Mouse (Mus musculus): Measurements from ENCODE around the gene Coq2. TPM values are rescaled to one million over a fixed set of nuclear protein-coding genes. Genes with fewer than 3 reads are reported as not detected.

The Coq2 gene
- polyA plus RNA-seq, 1 experiment from 2014 or later = 22.8 TPM

DNA sequence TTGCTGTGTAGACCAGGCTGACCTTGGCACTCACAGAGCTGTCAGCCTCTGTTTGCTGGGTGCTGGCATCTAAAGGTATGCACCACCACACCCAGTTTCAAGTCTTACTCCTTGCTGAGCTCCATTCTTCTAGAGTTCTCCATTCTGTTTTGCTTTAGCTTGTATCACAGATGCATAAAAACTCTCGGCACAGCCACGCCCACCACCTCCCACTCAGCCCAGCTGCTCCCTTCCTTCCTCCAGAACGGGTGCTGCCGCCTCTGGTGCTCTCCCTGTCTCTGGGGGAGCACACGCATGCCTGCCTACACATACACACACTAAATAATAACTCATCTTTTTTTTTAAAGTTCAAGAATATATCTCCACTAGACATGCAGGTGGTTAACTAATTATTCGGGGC is 16.5 kb downstream of the Coq2 start:
- no peak for ATAC-seq (ENCODE audit: insufficient read depth)
- WGBS (ENCODE audit: insufficient replicate concordance) = 60% methylated on average over 6 of the region's 6 CpGs
- Histone ChIP-seq H3K9ac (no peak overlapping the region), H3K4me1 (replicated peaks) (peaks cover 13% of the 10 kb centered on the region; the same call in 1 of the 2 replicates), H3K27ac (replicated peaks) (no peak overlapping the region), H3K9me3 (replicated peaks) (no peaks in the 10 kb centered on the region), H3K4me3 (replicated peaks) (no peak overlapping the region), H3K27me3 (no peaks in the 10 kb centered on the region), H3K4me2 (no peak overlapping the region), H3K36me3 (replicated peaks) (peaks cover 80% of the 10 kb centered on the region)

- H3K27me3 ChIP-seq = no peaks in the 10 kb centered on the region
- H3K27ac ChIP-seq (replicated peaks) = peak overlapping the region; percentile 59
- no peaks in the 10 kb centered on the region for H3K9me3 ChIP-seq (replicated peaks)
- H3K4me3 ChIP-seq (replicated peaks) = no peak overlapping the region
- H3K9ac ChIP-seq = no peak overlapping the region
- WGBS (ENCODE audit: insufficient replicate concordance) = 38% methylated on average over 6 of the region's 6 CpGs
- peaks cover 9% of the 10 kb centered on the region; the same call in 1 of the 2 replicates for H3K4me1 ChIP-seq (replicated peaks)
- H3K4me2 ChIP-seq = no peak overlapping the region
- ATAC-seq (ENCODE audit: insufficient read depth) = peak; percentile 47; the same call in 1 of the 2 replicates
- H3K36me3 ChIP-seq (replicated peaks) = peaks cover 66% of the 10 kb centered on the region
Observed at GRCm38 (mm10) chr5:100656352-100656751, 18.6 kb downstream of the Coq2 start.

DNA sequence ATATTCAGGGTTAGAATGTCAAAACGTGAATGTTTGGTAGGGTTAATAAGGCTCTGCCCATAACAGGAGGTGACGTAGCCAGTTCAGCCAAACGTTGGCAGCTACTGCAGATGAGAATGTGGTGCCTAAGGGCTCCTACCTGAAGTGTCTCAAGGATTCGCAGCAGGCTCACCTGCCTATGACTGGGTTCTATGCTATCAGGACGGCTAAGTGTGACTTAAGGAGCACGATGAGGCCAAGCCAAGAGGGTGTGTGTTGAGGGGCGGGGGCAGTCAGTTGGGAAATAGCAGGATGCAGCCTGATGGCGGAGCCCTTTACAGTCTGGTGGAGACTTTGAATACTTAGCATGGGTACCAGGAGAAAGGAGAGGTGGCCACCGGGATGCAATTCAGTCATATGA is 22.6 kb downstream of the Coq2 start:
- no peaks in the 10 kb centered on the region for H3K9me3 ChIP-seq (replicated peaks)
- no peak overlapping the region for H3K9ac ChIP-seq
- peaks cover 33% of the 10 kb centered on the region for H3K36me3 ChIP-seq (replicated peaks)
- H3K4me3 ChIP-seq (replicated peaks) = no peak overlapping the region
- ATAC-seq (ENCODE audit: insufficient read depth) = no peak
- no peaks in the 10 kb centered on the region for H3K27me3 ChIP-seq
- no peak overlapping the region for H3K27ac ChIP-seq (replicated peaks)
- WGBS (ENCODE audit: insufficient replicate concordance) = 67% methylated on average over 9 of the region's 9 CpGs
- peaks cover 30% of the 10 kb centered on the region for H3K4me1 ChIP-seq (replicated peaks)
- H3K4me2 ChIP-seq = no peak overlapping the region

- Histone ChIP-seq H3K9ac (no peak overlapping the region), H3K9me3 (replicated peaks) (no peaks in the 10 kb centered on the region), H3K27ac (replicated peaks) (no peak overlapping the region), H3K36me3 (replicated peaks) (peaks cover 26% of the 10 kb centered on the region), H3K27me3 (no peaks in the 10 kb centered on the region), H3K4me1 (replicated peaks) (peaks cover 32% of the 10 kb centered on the region), H3K4me2 (no peak overlapping the region), H3K4me3 (replicated peaks) (no peak overlapping the region)
- WGBS (ENCODE audit: insufficient replicate concordance) = 72% methylated on average over 10 of the region's 10 CpGs
- ATAC-seq (ENCODE audit: insufficient read depth) = no peak
Observed at GRCm38 (mm10) chr5:100651486-100651885, 23.5 kb downstream of the Coq2 start.

- Histone ChIP-seq H3K4me2 (no peak overlapping the region), H3K9ac (no peak overlapping the region), H3K27me3 (no peaks in the 10 kb centered on the region), H3K36me3 (replicated peaks) (peaks cover 21% of the 10 kb centered on the region), H3K4me3 (replicated peaks) (no peak overlapping the region), H3K27ac (replicated peaks) (no peak overlapping the region), H3K9me3 (replicated peaks) (no peaks in the 10 kb centered on the region), H3K4me1 (replicated peaks) (peaks cover 32% of the 10 kb centered on the region)
- ATAC-seq (ENCODE audit: insufficient read depth) = no peak
- WGBS (ENCODE audit: insufficient replicate concordance) = 67% methylated on average over 7 of the region's 7 CpGs
Observed at GRCm38 (mm10) chr5:100650969-100651368, 24.0 kb downstream of the Coq2 start.

DNA sequence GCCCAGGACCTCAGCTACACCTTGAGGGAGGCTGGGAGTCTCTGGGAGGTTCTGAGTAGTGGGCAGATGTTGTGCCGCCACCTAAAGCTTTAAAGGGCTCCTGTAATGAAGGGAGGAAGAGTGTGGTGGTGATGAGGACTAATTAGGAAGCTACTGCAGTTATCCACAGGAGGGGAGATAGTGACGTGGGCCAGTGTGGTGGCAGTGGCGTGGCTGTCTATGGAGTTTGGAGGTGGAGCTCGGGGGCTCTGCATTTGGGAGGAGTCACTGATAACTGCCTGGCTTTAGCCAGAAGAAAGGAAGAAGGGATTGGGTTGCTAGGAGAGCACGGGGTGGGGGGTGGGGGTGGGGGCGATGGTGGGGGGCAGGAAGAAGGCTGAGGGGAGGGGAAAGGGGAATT is 26.4 kb downstream of the Coq2 start:
- Histone ChIP-seq H3K9me3 (replicated peaks) (no peaks in the 10 kb centered on the region), H3K27ac (replicated peaks) (no peak overlapping the region), H3K27me3 (no peaks in the 10 kb centered on the region), H3K4me2 (peak overlapping the region; percentile 50), H3K9ac (0 out of 2 replicates have a peak overlapping the region, but pooled peaks have one; percentile 0), H3K4me3 (replicated peaks) (no peak overlapping the region), H3K36me3 (replicated peaks) (no peaks in the 10 kb centered on the region), H3K4me1 (replicated peaks) (peaks cover 52% of the 10 kb centered on the region)
- ATAC-seq (ENCODE audit: insufficient read depth) = no peak
- 21% methylated on average over 6 of the region's 6 CpGs for WGBS (ENCODE audit: insufficient replicate concordance)

GRCm38 (mm10) chr5:100648046-100648445 is 26.9 kb downstream of the Coq2 start:
- Histone ChIP-seq H3K4me2 (peak overlapping the region; percentile 50), H3K27ac (replicated peaks) (peak overlapping the region; percentile 4; the same call in 1 of the 2 replicates), H3K4me3 (replicated peaks) (no peak overlapping the region), H3K27me3 (no peaks in the 10 kb centered on the region), H3K4me1 (replicated peaks) (peaks cover 57% of the 10 kb centered on the region), H3K36me3 (replicated peaks) (no peaks in the 10 kb centered on the region), H3K9me3 (replicated peaks) (no peaks in the 10 kb centered on the region), H3K9ac (0 out of 2 replicates have a peak overlapping the region, but pooled peaks have one; percentile 0)
- no peak for ATAC-seq (ENCODE audit: insufficient read depth)
- 22% methylated on average over 10 of the region's 10 CpGs for WGBS (ENCODE audit: insufficient replicate concordance)

- 77% methylated on average over 4 of the region's 4 CpGs for WGBS (ENCODE audit: insufficient replicate concordance)
- ATAC-seq (ENCODE audit: insufficient read depth) = no peak
- H3K4me2 ChIP-seq = no peak overlapping the region
- H3K27ac ChIP-seq (replicated peaks) = peak overlapping the region; percentile 19; the same call in 1 of the 2 replicates
- no peaks in the 10 kb centered on the region for H3K36me3 ChIP-seq (replicated peaks)
- no peak overlapping the region for H3K4me3 ChIP-seq (replicated peaks)
- H3K9me3 ChIP-seq (replicated peaks) = no peaks in the 10 kb centered on the region
- H3K9ac ChIP-seq = no peak overlapping the region
- H3K27me3 ChIP-seq = no peaks in the 10 kb centered on the region
- peaks cover 68% of the 10 kb centered on the region for H3K4me1 ChIP-seq (replicated peaks)
Observed at GRCm38 (mm10) chr5:100646558-100646957, 28.4 kb downstream of the Coq2 start.

DNA sequence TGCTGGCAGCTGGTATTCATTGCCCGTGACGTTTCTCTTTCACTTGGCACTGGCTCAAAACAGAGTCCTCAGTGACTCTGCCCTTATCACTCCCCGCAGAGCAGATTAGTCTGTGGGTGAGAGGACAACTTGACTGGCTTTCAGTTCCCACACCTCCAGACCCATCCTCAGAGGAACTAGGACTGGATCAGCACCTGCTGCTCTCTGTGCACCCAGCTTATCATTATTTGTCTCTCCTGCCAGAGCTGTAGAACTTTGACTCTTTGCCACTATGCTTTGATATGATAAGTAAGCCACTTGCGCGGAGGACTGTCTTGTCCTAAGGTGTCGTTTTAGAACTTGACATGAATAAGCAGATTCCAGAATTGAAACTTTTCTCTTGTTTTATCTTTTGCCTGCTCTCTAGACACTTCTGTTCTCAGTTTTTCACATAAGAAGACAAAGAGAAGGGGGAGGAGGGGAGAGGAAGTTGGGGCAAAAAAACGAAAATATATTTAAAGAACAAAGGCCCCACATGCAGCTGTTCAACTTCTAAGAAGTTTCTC is 30.9 kb downstream of the Coq2 start:
- peaks cover 78% of the 10 kb centered on the region for H3K4me1 ChIP-seq (replicated peaks)
- ATAC-seq (ENCODE audit: insufficient read depth) = peak; percentile 92
- H3K9ac ChIP-seq = no peak overlapping the region; the same call in 1 of the 2 replicates
- H3K4me3 ChIP-seq (replicated peaks) = peak overlapping the region; percentile 9; the same call in 1 of the 2 replicates
- no peaks in the 10 kb centered on the region for H3K27me3 ChIP-seq
- H3K9me3 ChIP-seq (replicated peaks) = no peaks in the 10 kb centered on the region
- WGBS (ENCODE audit: insufficient replicate concordance) = 6% methylated on average over 7 of the region's 7 CpGs
- H3K27ac ChIP-seq (replicated peaks) = peak overlapping the region; percentile 87
- no peaks in the 10 kb centered on the region for H3K36me3 ChIP-seq (replicated peaks)
- H3K4me2 ChIP-seq = peak overlapping the region; percentile 58

DNA sequence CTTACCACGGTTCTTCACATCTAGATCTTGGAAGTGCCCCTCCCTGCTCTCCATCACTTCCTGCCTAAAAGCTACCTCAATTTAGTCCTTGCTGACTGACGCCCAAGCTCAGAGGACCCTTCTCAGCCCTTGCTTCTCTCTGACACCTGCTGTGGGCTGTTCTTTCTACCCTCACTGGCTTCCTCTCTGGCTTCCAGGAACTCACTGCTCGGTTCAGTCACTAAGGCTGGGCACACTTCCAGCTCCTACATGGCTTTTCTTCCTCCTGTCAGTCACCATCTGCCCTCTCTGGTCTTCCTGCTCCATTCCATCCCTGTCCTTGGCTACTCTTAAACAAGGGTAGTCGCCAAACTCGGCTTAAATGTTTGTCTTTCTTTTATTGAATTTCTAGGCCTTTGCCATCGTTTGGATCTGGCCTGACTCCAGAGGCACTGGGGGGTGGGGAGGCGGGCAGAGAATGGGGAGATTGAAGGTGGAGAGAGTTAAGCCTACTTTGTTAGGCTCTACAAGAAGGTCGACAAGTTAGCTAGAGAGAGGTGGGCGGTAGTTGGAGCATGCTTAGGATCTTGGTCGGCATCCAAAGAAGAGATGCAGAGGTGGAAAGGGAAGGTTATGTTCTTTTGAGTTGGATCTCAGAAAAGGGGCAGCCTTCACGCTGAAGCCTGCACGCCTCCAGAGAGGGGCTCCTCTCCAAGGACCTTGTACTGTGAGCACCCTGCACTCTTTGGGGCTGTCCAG is 31.5 kb downstream of the Coq2 start:
- WGBS (ENCODE audit: insufficient replicate concordance) = 30% methylated on average over 12 of the region's 12 CpGs
- H3K4me3 ChIP-seq (replicated peaks) = peak overlapping the region; percentile 9; the same call in 1 of the 2 replicates
- no peaks in the 10 kb centered on the region for H3K9me3 ChIP-seq (replicated peaks)
- peak overlapping the region; percentile 58 for H3K4me2 ChIP-seq
- H3K9ac ChIP-seq = no peak overlapping the region; the same call in 1 of the 2 replicates
- peak overlapping the region; percentile 87 for H3K27ac ChIP-seq (replicated peaks)
- ATAC-seq (ENCODE audit: insufficient read depth) = no peak
- no peaks in the 10 kb centered on the region for H3K36me3 ChIP-seq (replicated peaks)
- H3K27me3 ChIP-seq = no peaks in the 10 kb centered on the region
- H3K4me1 ChIP-seq (replicated peaks) = peaks cover 77% of the 10 kb centered on the region

DNA sequence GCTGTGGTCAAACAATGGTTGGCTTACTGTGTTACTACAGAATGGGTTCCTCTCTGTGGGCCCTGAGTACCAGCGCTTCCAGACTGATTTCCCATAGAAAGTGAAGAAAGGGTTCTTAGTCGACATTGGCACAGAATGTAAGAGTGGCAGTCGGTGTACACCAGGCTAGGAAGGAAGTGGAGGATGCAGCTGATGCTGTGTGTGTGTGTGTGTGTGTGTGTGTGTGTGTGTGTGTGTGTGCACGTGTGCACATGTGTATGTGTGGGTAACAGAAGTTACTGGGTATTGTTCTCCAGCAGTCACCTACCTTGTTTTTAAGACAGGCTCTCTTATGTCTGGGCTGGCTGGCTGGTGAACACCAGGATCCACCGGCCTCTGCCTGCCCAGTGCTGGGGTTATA is 32.6 kb downstream of the Coq2 start:
- 62% methylated on average over 5 of the region's 5 CpGs for WGBS (ENCODE audit: insufficient replicate concordance)
- peaks cover 77% of the 10 kb centered on the region for H3K4me1 ChIP-seq (replicated peaks)
- H3K4me2 ChIP-seq = no peak overlapping the region
- no peak overlapping the region for H3K4me3 ChIP-seq (replicated peaks)
- no peaks in the 10 kb centered on the region for H3K27me3 ChIP-seq
- H3K27ac ChIP-seq (replicated peaks) = no peak overlapping the region
- ATAC-seq (ENCODE audit: insufficient read depth) = no peak
- no peaks in the 10 kb centered on the region for H3K9me3 ChIP-seq (replicated peaks)
- H3K9ac ChIP-seq = no peak overlapping the region
- H3K36me3 ChIP-seq (replicated peaks) = no peaks in the 10 kb centered on the region
